Mouse (Mus musculus) adrenal gland (tissue): Measurements from ENCODE around the gene Ing4.

ENCODE experiments used
- intact Hi-C: fragments of 180-260 bp; cut with DNase I; formaldehyde crosslinking; loops from one replicate; pipeline ENCODE4 v1.15.1; 2025
- microRNA-seq, 2 experiments: library from miRNA; unstranded; fragments of <30 nt; microRNA quantifications; one replicate each; pipeline ENCODE4; 2019

Gene Ing4

DNA sequence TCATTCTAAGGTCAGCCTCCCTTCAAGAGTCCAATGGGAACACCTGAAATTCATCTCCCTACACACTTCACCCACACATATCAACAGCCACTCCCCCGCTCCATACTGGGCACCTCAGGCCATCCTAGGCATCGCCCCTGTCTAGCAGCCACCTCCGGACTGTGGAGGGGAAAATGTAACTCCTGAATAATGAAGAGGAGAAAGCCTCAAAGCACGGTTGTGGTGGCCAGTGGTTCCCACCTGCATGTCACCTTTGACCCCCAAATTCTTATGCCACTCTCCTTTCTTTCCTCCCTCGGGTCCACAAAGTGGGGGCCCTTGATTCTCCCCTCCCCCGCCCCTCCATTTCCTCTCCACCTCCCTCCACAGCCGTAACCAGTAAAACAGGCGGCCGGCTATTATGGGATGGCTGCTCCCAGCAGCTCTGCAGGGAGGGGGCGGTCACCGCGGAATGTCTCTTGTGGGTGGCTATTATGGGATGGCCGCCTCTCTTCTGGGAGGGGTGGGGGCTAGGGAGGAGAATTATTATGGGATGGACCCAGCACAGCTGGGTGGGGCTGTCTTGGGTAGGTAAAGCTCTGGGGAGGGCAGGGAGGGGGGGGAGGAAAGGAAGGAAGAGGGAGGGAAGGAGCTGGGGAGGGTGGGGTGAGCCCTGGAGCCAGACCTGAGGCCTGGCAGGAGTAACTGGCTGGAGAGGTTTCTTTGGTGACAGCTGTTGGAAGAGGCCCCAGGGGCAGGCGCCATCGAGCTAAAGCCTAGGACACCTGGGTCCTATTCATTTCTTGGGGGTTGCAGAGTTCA lies 50.2 kb downstream of the Ing4 start:
- intact Hi-C loops: no loop called here

DNA sequence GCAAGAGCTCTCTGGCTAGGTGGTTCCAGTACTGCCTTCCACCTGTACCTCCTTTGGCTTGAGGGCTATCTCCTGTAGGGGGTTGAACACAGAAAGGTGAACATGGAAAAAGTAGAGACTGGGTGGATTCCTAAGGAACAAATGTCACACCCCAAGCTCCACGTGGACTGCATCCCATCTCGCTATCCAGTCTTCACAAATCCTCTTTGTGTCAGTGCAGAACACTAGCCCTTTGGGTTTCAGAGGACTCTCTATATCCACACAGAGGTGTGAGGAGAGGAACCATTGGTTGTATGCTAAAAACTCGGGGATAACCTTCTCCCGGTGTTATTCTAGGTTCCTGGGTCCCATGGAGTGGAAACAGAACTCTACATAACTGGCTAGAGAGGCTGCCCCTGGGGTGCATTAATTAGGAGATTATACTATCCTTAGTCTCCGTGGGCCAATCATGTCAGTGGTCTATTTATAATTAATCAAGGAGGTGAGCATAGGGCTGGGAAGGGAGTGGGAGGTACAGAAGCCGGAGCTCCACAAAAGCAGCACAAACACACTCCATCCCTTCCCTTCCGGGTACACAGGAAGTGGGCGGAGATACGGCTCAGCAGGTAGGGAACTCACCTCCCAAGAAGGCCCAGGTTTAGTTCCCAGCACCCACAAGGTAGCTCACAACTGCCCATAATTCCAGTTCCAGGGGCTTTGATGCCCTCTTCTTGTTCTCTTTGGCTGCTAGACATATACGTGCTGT lies 51.0 kb downstream of the Ing4 start:
- intact Hi-C loops: no loop called here

DNA sequence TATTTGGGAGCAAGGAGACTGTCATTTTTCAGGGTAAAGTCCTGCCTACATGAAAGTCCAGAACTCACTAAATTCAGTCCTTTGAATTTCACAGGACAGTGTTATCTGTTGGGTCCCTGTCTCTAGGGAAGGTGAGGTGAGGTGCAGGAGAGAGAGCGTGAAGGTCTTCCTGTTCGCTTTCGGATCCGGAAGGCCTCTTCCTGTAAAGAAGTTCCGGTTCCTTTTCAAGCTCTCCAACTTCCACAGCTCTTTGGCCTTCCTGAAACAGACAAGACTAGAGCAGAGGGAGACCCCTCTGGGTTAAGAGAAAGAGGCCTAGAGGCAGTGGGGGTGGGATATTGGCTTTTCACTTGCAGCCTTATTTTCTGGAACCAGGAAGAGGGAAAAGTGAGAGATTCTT lies 52.8 kb downstream of the Ing4 start:
- intact Hi-C loops: no loop called here

DNA sequence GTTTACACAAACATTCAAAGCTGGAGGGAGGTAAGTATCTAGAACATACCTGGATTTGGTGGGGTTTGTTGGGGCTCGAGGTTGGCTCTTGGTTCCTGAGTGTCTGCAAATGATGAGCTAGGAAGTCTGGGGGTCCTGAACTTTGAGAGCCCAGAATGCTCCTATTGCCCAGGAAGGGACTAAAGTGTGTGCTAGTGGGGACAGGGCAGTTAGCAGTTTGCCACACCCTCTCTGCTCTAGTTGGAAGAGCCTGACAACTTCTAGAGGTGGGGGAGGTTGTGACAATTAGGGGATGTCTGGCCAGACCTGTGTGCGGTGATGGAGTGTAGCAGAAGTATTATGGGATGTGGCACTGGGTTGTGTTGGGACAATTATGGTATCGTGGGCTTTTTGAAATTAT lies 55.3 kb downstream of the Ing4 start:
- intact Hi-C loops: loop anchor here (5.0 kb wide), 1 partner anchor 37 kb away; the partner anchor contains the start of gene Nop2

DNA sequence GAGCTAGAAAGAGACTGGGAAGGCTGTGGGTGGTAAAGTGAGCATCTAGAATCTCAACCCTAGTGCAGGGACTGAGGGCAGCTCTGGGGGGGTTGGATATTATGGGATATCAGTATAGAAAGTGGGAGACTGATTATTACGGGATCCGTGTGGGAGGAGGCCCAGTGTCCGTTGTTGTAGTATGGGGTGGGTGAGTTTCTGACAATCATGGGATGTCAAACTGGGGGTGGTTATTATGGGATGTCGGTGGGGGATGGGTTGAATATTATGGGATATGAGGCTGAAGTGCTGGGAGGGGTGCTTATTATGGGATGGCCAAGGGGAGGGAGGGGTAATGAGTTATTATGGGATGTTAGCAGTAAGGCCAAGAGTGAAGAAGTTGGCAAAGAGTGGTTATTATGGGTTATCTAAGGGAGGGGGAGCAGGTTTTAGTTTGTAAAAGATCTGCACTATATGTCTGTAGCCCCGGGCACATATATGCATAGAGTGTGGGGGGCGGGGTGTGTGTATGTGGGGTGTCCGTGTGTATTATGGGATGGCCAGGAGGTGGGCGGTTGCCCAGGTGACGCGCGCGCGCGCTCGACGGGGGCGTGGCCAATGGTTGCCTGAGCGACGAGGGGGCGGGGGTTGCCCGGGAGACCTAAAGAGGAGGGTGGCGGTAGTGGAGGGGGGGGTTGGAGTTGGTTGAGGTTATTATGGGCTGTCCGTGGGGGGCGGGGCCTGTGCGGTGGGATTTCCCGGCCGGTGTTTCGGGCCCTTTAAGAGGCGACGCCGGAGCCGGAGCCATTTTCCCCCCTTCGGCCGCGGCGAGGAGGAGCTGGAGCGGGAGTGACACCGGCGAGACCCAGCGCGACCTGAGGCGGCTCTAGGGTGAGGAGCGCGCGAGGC lies 56.1 kb downstream of the Ing4 start, which contains the start of gene Chd4:
Gene Chd4, plus strand, starts transcription at position 591 of the 888 bp plus-strand sequence.
- intact Hi-C loops: loop anchor here (5.0 kb wide), 1 partner anchor 37 kb away; the partner anchor contains the start of gene Nop2

DNA sequence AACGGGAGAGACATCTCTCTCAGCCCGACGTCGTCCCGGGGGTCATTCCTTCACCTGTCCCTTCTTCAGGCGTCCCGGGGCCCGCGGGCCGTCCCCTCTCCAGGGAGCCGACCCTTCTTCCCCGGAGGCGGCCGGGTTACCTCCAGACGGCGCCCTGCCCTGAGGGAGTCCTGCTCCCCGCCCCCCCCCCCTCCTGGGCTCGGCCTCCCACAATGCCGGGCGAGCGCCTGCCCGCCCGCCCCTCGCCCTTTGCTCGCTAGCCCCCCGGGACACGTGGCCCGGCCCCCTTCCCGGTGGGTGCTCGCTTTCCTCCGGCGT lies 56.7 kb downstream of the Ing4 start:
- intact Hi-C loops: loop anchor here (5.0 kb wide), 1 partner anchor 36 kb away; the partner anchor contains the start of gene Nop2

DNA sequence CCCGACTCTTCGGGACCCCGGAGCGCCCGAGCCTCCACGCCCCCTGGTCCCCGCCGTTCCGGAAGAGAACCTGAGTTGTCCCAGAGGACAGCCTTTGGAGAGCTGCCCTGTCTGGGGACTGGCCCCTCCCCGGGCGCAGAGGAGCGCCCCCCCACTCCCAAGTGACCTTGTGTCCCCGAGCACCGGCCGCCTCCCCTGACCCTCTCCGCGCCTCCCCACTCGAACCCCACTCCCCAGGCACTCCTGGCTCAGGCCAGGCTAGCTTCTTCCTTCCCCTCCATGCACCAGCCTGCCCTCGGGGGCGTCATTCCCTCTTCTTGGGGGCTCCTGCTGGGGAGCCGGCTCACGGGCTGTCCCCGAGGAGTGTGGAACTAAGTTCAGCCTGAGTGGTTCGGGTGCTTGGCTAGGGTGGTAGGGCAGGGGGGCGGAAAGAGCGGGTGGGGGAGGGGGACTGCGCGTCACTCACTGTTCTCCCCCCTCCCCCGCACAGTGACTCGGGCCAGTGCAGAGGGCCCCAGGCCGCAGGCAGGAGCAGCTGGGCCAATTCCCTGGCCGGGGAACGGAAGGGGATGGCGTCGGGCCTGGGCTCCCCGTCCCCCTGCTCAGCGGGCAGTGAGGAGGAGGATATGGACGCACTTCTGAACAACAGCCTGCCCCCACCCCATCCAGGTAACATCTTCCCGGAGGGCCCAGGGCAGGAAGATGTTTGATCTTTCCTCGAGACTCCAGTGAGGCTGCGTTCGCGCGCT lies 57.2 kb downstream of the Ing4 start:
- intact Hi-C loops: loop anchor here (5.0 kb wide), 1 partner anchor 36 kb away; the partner anchor contains the start of gene Nop2

DNA sequence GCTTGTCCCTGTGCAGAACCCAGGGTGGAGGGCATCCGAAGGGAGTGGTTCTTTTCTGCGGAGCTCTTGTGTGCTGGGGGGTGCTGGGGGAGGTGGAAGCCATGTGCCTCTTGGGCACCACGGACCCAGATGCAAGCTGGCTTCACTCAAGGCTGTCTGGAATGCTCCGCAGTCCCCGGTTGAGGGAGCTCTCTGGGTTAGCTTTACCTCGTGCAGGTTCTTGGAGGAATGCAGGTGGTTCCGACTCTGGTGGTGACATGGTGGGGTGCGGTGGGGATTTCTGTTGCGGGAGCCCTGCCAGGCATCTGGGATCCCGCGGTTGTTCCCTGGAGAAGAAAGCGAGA lies 57.8 kb downstream of the Ing4 start:
- intact Hi-C loops: loop anchor here (5.0 kb wide), 1 partner anchor 35 kb away; the partner anchor contains the start of gene Nop2

DNA sequence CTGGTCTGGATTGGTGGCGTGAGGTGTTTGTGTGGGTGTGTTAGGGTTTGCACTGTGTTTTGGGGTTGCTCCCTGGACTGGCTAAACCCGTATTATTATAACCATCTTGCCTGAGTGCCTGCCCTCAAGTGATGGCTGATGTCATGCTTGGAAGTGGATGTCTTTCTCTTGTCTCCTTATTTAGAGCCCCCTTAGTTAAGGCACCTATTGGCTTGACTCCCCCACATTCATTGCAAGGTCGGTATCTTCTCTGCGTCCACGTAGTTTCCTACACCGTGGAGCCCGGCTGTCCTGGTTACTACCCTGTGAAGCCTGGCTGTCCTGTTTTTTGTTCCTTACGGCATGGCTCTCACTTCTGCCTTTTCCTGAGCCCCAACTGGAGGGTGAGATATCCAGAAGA lies 58.4 kb downstream of the Ing4 start:
- intact Hi-C loops: loop anchor here (5.0 kb wide), 1 partner anchor 34 kb away; the partner anchor contains the start of gene Nop2

DNA sequence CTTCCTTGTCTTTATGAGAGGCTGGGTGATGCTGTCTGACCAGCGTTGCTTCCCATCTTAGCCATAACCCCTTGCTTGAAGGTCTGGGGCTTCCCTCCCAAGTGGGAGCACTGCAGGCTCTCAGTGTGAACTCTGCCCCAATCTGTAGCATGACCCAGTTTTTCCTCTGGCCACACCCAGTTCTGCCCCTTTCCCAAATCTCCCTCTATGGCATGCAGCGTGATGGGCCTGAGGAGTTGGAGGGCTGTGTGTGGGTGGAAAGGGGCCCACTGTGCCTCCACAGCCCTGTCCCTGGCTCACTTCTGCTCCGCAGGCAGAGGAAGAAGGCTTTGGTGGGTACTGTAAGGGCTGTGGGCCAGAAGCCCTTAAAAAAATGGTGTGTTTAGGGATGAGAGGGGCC lies 59.0 kb downstream of the Ing4 start:
- intact Hi-C loops: loop anchor here (5.0 kb wide), 1 partner anchor 34 kb away; the partner anchor contains the start of gene Nop2

Small RNA genes within 50 kb of the gene (microRNA-seq; reads per million reads assigned to microRNA genes)
- 0.11 to 0.12 reads per million in 2 experiments for gene Mir7045
